Mouse (Mus musculus) layer of hippocampus, adult 9-10 months (tissue): Measurements from ENCODE around the gene Marveld3.

ENCODE experiments used
- DNase-seq: peaks from one replicate; pipeline ENCODE4 v3.0.0; 2022; ENCODE audit warnings: low spot score

Marveld3 gene

DNA sequence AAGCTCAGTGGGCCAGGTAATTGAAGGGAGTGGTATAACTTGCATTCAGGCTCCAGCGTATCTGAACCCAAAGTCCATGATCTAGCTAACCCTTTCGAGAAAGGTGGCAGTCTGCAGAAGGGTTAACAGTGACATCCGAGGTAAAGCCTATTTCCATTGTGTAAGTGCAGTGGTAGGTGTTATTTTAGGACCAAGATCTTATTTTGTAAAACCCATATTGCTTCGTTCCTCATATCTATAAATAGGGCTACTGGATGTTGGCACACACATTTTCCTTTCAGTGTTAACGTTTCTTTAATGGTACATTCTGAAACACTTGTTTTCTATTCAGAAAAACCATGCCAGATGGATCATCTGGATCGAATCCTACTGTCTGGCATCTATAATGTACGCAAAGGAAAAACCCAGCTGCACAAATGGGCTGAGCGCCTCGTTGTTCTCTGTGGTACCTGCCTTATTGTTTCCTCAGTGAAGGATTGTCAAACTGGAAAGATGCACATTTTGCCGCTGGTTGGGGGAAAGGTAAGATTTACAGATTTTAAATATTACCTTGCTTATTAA is 58.0 kb downstream of the Marveld3 start:
- DNase-seq = peak; percentile 61

DNA sequence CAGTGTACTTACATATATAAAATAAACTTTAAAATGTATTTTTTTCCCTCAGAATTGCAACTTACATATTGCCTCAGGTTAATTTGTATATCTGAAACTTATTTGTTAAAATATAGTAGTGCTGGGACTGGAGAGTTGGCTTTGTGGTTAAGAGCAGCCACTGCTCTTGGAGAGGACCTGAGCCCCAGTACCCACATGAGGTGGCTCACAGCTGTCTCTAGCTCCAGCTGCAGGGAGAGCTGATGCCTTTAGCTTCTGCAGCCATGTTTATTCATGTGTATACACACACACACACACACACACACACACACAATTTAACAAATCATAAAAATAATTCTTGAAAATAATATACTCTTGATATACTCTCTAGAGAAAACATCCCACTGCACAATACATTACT is 59.6 kb downstream of the Marveld3 start:
- no peak for DNase-seq
